Mouse (Mus musculus) MEL (cell line): ENCODE measurements at regions not wholly inside any gene's neighbourhood (a gene's known extent, or its start where the extent isn't known, plus 50 kb on each side); places are given as distances from the start of the nearest gene placed in this dataset.

Source experiments
- DNase-seq: peaks from one replicate; pipeline ENCODE4 v3.0.0; 2011; ENCODE audit warnings: low read depth, low spot score
- H3K27ac ChIP-seq: 2 replicates; pipeline ENCODE4 v1.5.1; 2012; ENCODE audit warnings: low read depth, mild to moderate bottlenecking, control low read depth, low read length, moderate library complexity; ENCODE audit not compliant: control insufficient read depth
- H3K27me3 ChIP-seq, 2 experiments: fragments of 150-350 bp in 1 of 2; sonication (generic) in 1 of 2; 2 replicates each; pipeline ENCODE4 v1.6.1; 2012; ENCODE audit warnings: low read length in 2 of 2, mild to moderate bottlenecking in 2 of 2, improper control_type of control experiment in 1 of 2, moderate library complexity in 1 of 2; ENCODE audit not compliant: insufficient read depth in 2 of 2, control insufficient read depth in 1 of 2
- H3K36me3 ChIP-seq, 2 experiments: 2 replicates each; pipeline ENCODE4 v1.6.1; 2012 to 2014; ENCODE audit warnings: low read length in 2 of 2, improper control_type of control experiment in 1 of 2, inconsistent platforms in 1 of 2, mild to moderate bottlenecking in 1 of 2; ENCODE audit not compliant: insufficient read depth in 2 of 2, control insufficient read depth in 1 of 2
- H3K4me1 ChIP-seq, 2 experiments: fragments of 150-350 bp in 1 of 2; sonication (generic) in 1 of 2; 2 replicates each; pipeline ENCODE4 v1.6.1; 2012; ENCODE audit warnings: low read length in 2 of 2, improper control_type of control experiment in 1 of 2, mild to moderate bottlenecking in 1 of 2; ENCODE audit not compliant: insufficient read depth in 2 of 2, control insufficient read depth in 1 of 2
- H3K4me3 ChIP-seq, 2 experiments: fragments of 150-350 bp in 1 of 2; sonication (generic) in 1 of 2; 2 replicates each; pipeline ENCODE4 v1.5.1; 2012; ENCODE audit warnings: low read depth in 2 of 2, low read length in 2 of 2, mild to moderate bottlenecking in 2 of 2, moderate library complexity in 2 of 2, control low read depth in 1 of 2, improper control_type of control experiment in 1 of 2; ENCODE audit not compliant: control insufficient read depth in 1 of 2, insufficient read depth in 1 of 2
- H3K79me2 ChIP-seq: 2 replicates; pipeline ENCODE4 v1.6.1; 2012; ENCODE audit warnings: mild to moderate bottlenecking, low read length, moderate library complexity; ENCODE audit not compliant: control insufficient read depth, poor library complexity, insufficient read depth
- H3K9ac ChIP-seq: 2 replicates; pipeline ENCODE4 v1.6.1; 2012; ENCODE audit warnings: low read depth, mild to moderate bottlenecking, control low read depth, low read length, moderate library complexity; ENCODE audit not compliant: control insufficient read depth, poor library complexity, severe bottlenecking
- H3K9me3 ChIP-seq: fragments of 150-350 bp; sonication (generic); replicated peaks from 2 replicates; pipeline ENCODE4 v1.6.1; 2012; ENCODE audit warnings: mild to moderate bottlenecking, low read length, improper control_type of control experiment, moderate library complexity; ENCODE audit not compliant: insufficient read depth
- CHD1 ChIP-seq: IDR thresholded peaks from 2 replicates; pipeline ENCODE4 v1.6.1; 2012; ENCODE audit warnings: low read depth, mild to moderate bottlenecking, inconsistent platforms, low read length, improper control_type of control experiment
- CHD2 ChIP-seq: IDR thresholded peaks from 2 replicates; pipeline ENCODE4 v1.6.1; 2011; ENCODE audit warnings: low read length, improper control_type of control experiment
- CTCF ChIP-seq, 3 experiments: IDR thresholded peaks in 2 of 3; conservative IDR thresholded peaks in 1 of 3; 2 replicates each; pipeline ENCODE4 v1.5.1; 2011 to 2012; ENCODE audit warnings: low read length in 3 of 3, low read depth in 2 of 3, mild to moderate bottlenecking in 2 of 3, improper control_type of control experiment in 1 of 3, inconsistent platforms in 1 of 3, mixed read lengths in 1 of 3, moderate library complexity in 1 of 3; ENCODE audit not compliant: control insufficient read depth in 1 of 3, insufficient read depth in 1 of 3, poor library complexity in 1 of 3, severe bottlenecking in 1 of 3
- ELF1 ChIP-seq: IDR thresholded peaks from 2 replicates; pipeline ENCODE4 v1.6.1; 2014; ENCODE audit warnings: low read depth, mild to moderate bottlenecking, inconsistent platforms, low read length, improper control_type of control experiment, moderate library complexity
- EP300 ChIP-seq, 2 experiments: IDR thresholded peaks; 2 replicates each; pipeline ENCODE4 v1.6.1; 2011; ENCODE audit warnings: improper control_type of control experiment in 2 of 2, low read length in 2 of 2, low read depth in 1 of 2, mild to moderate bottlenecking in 1 of 2
- GATA1 ChIP-seq: IDR thresholded peaks from 2 replicates; pipeline ENCODE4 v1.6.1; 2011; ENCODE audit warnings: low read depth, low read length, improper control_type of control experiment
- HCFC1 ChIP-seq: IDR thresholded peaks from 2 replicates; pipeline ENCODE4 v1.6.1; 2012; ENCODE audit warnings: low read depth, mild to moderate bottlenecking, inconsistent platforms, low read length, improper control_type of control experiment, moderate library complexity
- KAT2A ChIP-seq: conservative IDR thresholded peaks from 2 replicates; pipeline ENCODE4 v1.6.1; 2012; ENCODE audit warnings: low read depth, low read length, improper control_type of control experiment, inconsistent platforms
- MAFK ChIP-seq: IDR thresholded peaks from 2 replicates; pipeline ENCODE4 v1.6.1; 2011; ENCODE audit warnings: low read depth, mild to moderate bottlenecking, low read length, improper control_type of control experiment, borderline replicate concordance
- MAX ChIP-seq: IDR thresholded peaks from 2 replicates; pipeline ENCODE4 v1.6.1; 2011; ENCODE audit warnings: low read length, improper control_type of control experiment
- MAZ ChIP-seq: IDR thresholded peaks from 2 replicates; pipeline ENCODE4 v1.6.1; 2012; ENCODE audit warnings: low read depth, mild to moderate bottlenecking, inconsistent platforms, low read length, improper control_type of control experiment
- MXI1 ChIP-seq: IDR thresholded peaks from 2 replicates; pipeline ENCODE4 v1.6.1; 2011; ENCODE audit warnings: mild to moderate bottlenecking, low read depth, low read length, improper control_type of control experiment
- MYC ChIP-seq: IDR thresholded peaks from 2 replicates; pipeline ENCODE4 v1.6.1; 2011; ENCODE audit warnings: low read depth, mild to moderate bottlenecking, low read length, improper control_type of control experiment, moderate library complexity
- NRF1 ChIP-seq: IDR thresholded peaks from 2 replicates; pipeline ENCODE4 v1.6.1; 2014; ENCODE audit warnings: low read depth, mild to moderate bottlenecking, inconsistent platforms, low read length, improper control_type of control experiment, moderate library complexity; ENCODE audit not compliant: poor library complexity, insufficient read depth, severe bottlenecking
- POLR2AphosphoS2 ChIP-seq: IDR thresholded peaks from 2 replicates; pipeline ENCODE4 v1.6.1; 2011; ENCODE audit warnings: low read length, improper control_type of control experiment
- RAD21 ChIP-seq: IDR thresholded peaks from 2 replicates; pipeline ENCODE4 v1.6.1; 2011; ENCODE audit warnings: mild to moderate bottlenecking, low read depth, low read length, improper control_type of control experiment
- RCOR1 ChIP-seq: IDR thresholded peaks from 2 replicates; pipeline ENCODE4 v1.6.1; 2012; ENCODE audit warnings: low read depth, mild to moderate bottlenecking, inconsistent platforms, low read length, improper control_type of control experiment
- SIN3A ChIP-seq: IDR thresholded peaks from 2 replicates; pipeline ENCODE4 v1.6.1; 2012; ENCODE audit warnings: low read length, improper control_type of control experiment, inconsistent platforms
- SMC3 ChIP-seq: IDR thresholded peaks from 2 replicates; pipeline ENCODE4 v1.6.1; 2011; ENCODE audit warnings: low read depth, low read length, improper control_type of control experiment
- TAL1 ChIP-seq: IDR thresholded peaks from 2 replicates; pipeline ENCODE4 v1.6.1; 2012; ENCODE audit warnings: mild to moderate bottlenecking, inconsistent platforms, low read length, moderate library complexity, mixed read lengths
- TCF12 ChIP-seq: IDR thresholded peaks from 2 replicates; pipeline ENCODE4 v1.6.1; 2014; ENCODE audit warnings: low read depth, mild to moderate bottlenecking, inconsistent platforms, low read length, improper control_type of control experiment, moderate library complexity
- USF2 ChIP-seq, 2 experiments: IDR thresholded peaks; 2 replicates each; pipeline ENCODE4 v1.6.1; 2011 to 2012; ENCODE audit warnings: improper control_type of control experiment in 2 of 2, low read length in 2 of 2, borderline replicate concordance in 1 of 2, inconsistent platforms in 1 of 2, low read depth in 1 of 2, mild to moderate bottlenecking in 1 of 2; ENCODE audit not compliant: insufficient read depth in 1 of 2
- ZC3H11A ChIP-seq: IDR thresholded peaks from 2 replicates; pipeline ENCODE4 v1.6.1; 2012; ENCODE audit warnings: low read depth, mild to moderate bottlenecking, inconsistent platforms, low read length, improper control_type of control experiment
- ZKSCAN1 ChIP-seq: IDR thresholded peaks from 2 replicates; pipeline ENCODE4 v1.6.1; 2012; ENCODE audit warnings: low read depth, mild to moderate bottlenecking, inconsistent platforms, low read length, improper control_type of control experiment, moderate library complexity
- ZNF384 ChIP-seq: IDR thresholded peaks from 2 replicates; pipeline ENCODE4 v1.6.1; 2012; ENCODE audit warnings: low read depth, mild to moderate bottlenecking, inconsistent platforms, low read length, improper control_type of control experiment

- H3K9me3 ChIP-seq = no peaks in the 10 kb centered on the region
- H3K36me3 ChIP-seq = peaks cover 0 to 5% of the 10 kb centered on the region in 2 experiments; a peak in 1 of 4 replicates
- DNase-seq = peak; percentile 59
- no peaks in the 10 kb centered on the region for H3K79me2 ChIP-seq
- no peaks in the 10 kb centered on the region for H3K4me1 ChIP-seq
- TF ChIP-seq RAD21 (peak; percentile 26), SIN3A (no peak), GATA1 (peak; percentile 32; the same call in 1 of the 2 replicates), EP300 (IDR thresholded peaks at IDR 0.05; ENCODE audit: low read depth in 1 of 2, low read length in 2 of 2) (peak; percentile 43 to 60; a peak in 1 of 4 replicates), SMC3 (peak; percentile 50), MAFK (no peak), ZNF384 (peak; percentile 78), CTCF (IDR thresholded peaks at IDR 0.05 in 2 of 3, conservative IDR thresholded peaks at IDR 0.05 in 1 of 3; ENCODE audit: control insufficient read depth in 1 of 3, insufficient read depth in 1 of 3, low read depth in 2 of 3, low read length in 3 of 3, poor library complexity in 1 of 3, severe bottlenecking in 1 of 3) (peak in 1 of 3 experiments; percentile 46; a peak in 2 of 6 replicates), MXI1 (no peak), TCF12 (peak; percentile 12; the same call in 1 of the 2 replicates), MAX (peak; percentile 32; the same call in 1 of the 2 replicates), MYC (peak; percentile 79; the same call in 1 of the 2 replicates), HCFC1 (no peak)
- no peak overlapping the region for H3K9ac ChIP-seq
- no peak overlapping the region for H3K4me3 ChIP-seq
- no peaks in the 10 kb centered on the region for H3K27me3 ChIP-seq
- H3K27ac ChIP-seq = no peak overlapping the region
Measured at GRCm38 (mm10) chr14:108819370-108819769, 94.6 kb downstream of the Slitrk1 start.

- H3K27me3 ChIP-seq = no peaks in the 10 kb centered on the region
- no peak for TF ChIP-seq ZC3H11A
- TF ChIP-seq NRF1 = no peak
- no peak for TF ChIP-seq HCFC1
- TF ChIP-seq ELF1 = no peak
- no peak for TF ChIP-seq TAL1
- TF ChIP-seq USF2 (IDR thresholded peaks at IDR 0.05; ENCODE audit: borderline replicate concordance in 1 of 2, insufficient read depth in 1 of 2, low read depth in 1 of 2, low read length in 2 of 2) = no peak
- TF ChIP-seq CHD2 = no peak
- TF ChIP-seq MAZ = no peak
- TF ChIP-seq MAX = no peak
- TF ChIP-seq POLR2AphosphoS2 = no peak
- no peak for TF ChIP-seq KAT2A
- no peak for TF ChIP-seq ZKSCAN1
- no peak for TF ChIP-seq RCOR1
- TF ChIP-seq CHD1 = no peak
- no peak for TF ChIP-seq GATA1
- H3K9ac ChIP-seq = no peak overlapping the region
- H3K36me3 ChIP-seq = no peaks in the 10 kb centered on the region; a peak in 1 of 4 replicates
- no peaks in the 10 kb centered on the region for H3K79me2 ChIP-seq
- H3K9me3 ChIP-seq = no peaks in the 10 kb centered on the region
- no peak overlapping the region for H3K27ac ChIP-seq
- no peaks in the 10 kb centered on the region for H3K4me1 ChIP-seq
- DNase-seq = no peak
- no peak overlapping the region for H3K4me3 ChIP-seq
Measured at GRCm38 (mm10) chr14:108805394-108805982, 108.5 kb downstream of the Slitrk1 start.
